30 mouse cellular contexts compared by ENCODE assay signal in the genomic region with DNA sequence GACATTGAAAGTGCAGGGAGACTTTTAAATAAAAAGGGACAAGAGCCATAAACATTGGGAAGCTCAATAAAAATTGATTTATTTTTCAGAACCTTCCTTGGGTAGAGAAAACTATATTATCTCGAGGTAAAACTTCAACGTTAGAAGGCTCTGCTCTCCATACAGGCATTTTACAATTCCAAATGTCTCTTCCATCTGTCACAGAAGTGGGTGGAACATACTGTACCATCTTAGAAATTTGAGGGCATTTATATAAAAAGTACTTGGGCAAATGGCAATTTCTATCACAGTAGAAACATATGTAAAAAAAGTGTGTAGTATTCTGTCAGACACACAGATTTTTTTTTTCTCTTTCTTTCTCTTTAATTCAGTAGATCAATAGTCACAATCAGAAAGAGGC.
A peak's percentile ranks its signal among the peaks of the same experiment; 100 is the strongest.
DNase-seq lines count a peak whose midpoint lies in the region; ATAC-seq and TF ChIP-seq lines count a peak whose summit lies in the region.
"Had no signal": no experiment of that assay in that cellular context is flagged by ENCODE, and none has a peak within 500 bp of the region (broad histone marks: within the 10 kb centered on the region; RNA-seq: fewer than 3 reads in every experiment).

No protein-coding gene starts in this region.

- intact Hi-C loops in left cerebral cortex, postnatal 25 days (cut with DNase I): no loop called here
- intact Hi-C loops in heart, postnatal 25 days (cut with DNase I): no loop called here

- no peak overlapping the region for H3K9ac ChIP-seq in forebrain, postnatal 0 days
- no peak overlapping the region for H3K9ac ChIP-seq in forebrain, embryonic 14.5 days (ENCODE audit: low read length)
- H3K9ac ChIP-seq: embryonic facial prominence, embryonic 13.5 days; embryonic facial prominence, embryonic 15.5 days; forebrain, embryonic 12.5 days; forebrain, embryonic 15.5 days had no signal

- 0 out of 2 replicates have a peak, but pooled peaks have one; percentile 30 for ATAC-seq in forebrain, postnatal 0 days
- no peak for ATAC-seq in forebrain, embryonic 14.5 days
- ATAC-seq: activated CD4-positive, CD25-positive, alpha-beta regulatory T cell, adult 4 months; CD4-positive, CD25-positive, alpha-beta regulatory T cell, adult 4 months; forebrain, embryonic 15.5 days; Patski had no signal

- no peaks in the 10 kb centered on the region for H3K9me3 ChIP-seq in forebrain, postnatal 0 days (ENCODE audit: low read length)
- no peaks in the 10 kb centered on the region for H3K9me3 ChIP-seq in forebrain, embryonic 14.5 days (replicated peaks; ENCODE audit: control insufficient read depth, low read length)
- H3K9me3 ChIP-seq: embryonic facial prominence, embryonic 13.5 days; embryonic facial prominence, embryonic 15.5 days; forebrain, embryonic 10.5 days; forebrain, embryonic 12.5 days; forebrain, embryonic 15.5 days had no signal

- no peaks in the 10 kb centered on the region for H3K36me3 ChIP-seq in forebrain, postnatal 0 days (ENCODE audit: insufficient read depth)
- no peaks in the 10 kb centered on the region for H3K36me3 ChIP-seq in forebrain, embryonic 14.5 days (ENCODE audit: control insufficient read depth, insufficient read depth, low read length)
- H3K36me3 ChIP-seq: embryonic facial prominence, embryonic 13.5 days; embryonic facial prominence, embryonic 15.5 days; forebrain, embryonic 10.5 days; forebrain, embryonic 12.5 days; forebrain, embryonic 15.5 days; G1E had no signal

- 0 out of 2 replicates have a peak overlapping the region, but pooled peaks have one; percentile 36 for H3K27ac ChIP-seq in forebrain, postnatal 0 days (ENCODE audit: low read depth, low read length)
- H3K27ac ChIP-seq in forebrain, embryonic 14.5 days (ENCODE audit: low read depth, low read length): no peak overlapping the region
- H3K27ac ChIP-seq: embryonic facial prominence, embryonic 13.5 days; embryonic facial prominence, embryonic 15.5 days; forebrain, embryonic 10.5 days; forebrain, embryonic 12.5 days; forebrain, embryonic 15.5 days had no signal

- no peak for TF ChIP-seq CTCF in forebrain, postnatal 0 days (IDR thresholded peaks at IDR 0.05; ENCODE audit: low read depth)

- 53% methylated on average over 2 of the region's 2 CpGs for WGBS in forebrain, postnatal 0 days
- WGBS in forebrain, embryonic 14.5 days: 78% methylated on average over 2 of the region's 2 CpGs

- H3K27me3 ChIP-seq in forebrain, postnatal 0 days (ENCODE audit: insufficient read depth, low read length): no peaks in the 10 kb centered on the region
- H3K27me3 ChIP-seq in forebrain, embryonic 14.5 days (replicated peaks; ENCODE audit: control insufficient read depth, insufficient read depth, low read length): no peaks in the 10 kb centered on the region
- H3K27me3 ChIP-seq: CH12.LX; embryonic facial prominence, embryonic 13.5 days; embryonic facial prominence, embryonic 15.5 days; forebrain, embryonic 12.5 days; forebrain, embryonic 15.5 days; Patski had no signal

- H3K4me1 ChIP-seq in forebrain, postnatal 0 days (ENCODE audit: insufficient read depth): peaks cover 9% of the 10 kb centered on the region; the same call in 1 of the 2 replicates
- no peaks in the 10 kb centered on the region for H3K4me1 ChIP-seq in forebrain, embryonic 14.5 days (ENCODE audit: control insufficient read depth, insufficient read depth, low read length)
- H3K4me1 ChIP-seq: embryonic facial prominence, embryonic 13.5 days; embryonic facial prominence, embryonic 15.5 days; forebrain, embryonic 10.5 days; forebrain, embryonic 12.5 days had no signal

- peak; percentile 20 for DNase-seq in forebrain, postnatal 0 days
- DNase-seq in forebrain, embryonic 14.5 days (ENCODE audit: low spot score): no peak
- DNase-seq in frontal cortex, adult 2 months (ENCODE audit: extremely low spot score in 1 of 2, low spot score in 1 of 2): peak; percentile 16 to 57
- no peak for DNase-seq in frontal cortex, postnatal 10 days (ENCODE audit: low spot score in 2 of 2)
- DNase-seq in left cerebral cortex, postnatal 25 days (ENCODE audit: low spot score in 2 of 2): peak; percentile 7 to 74
- DNase-seq in left cerebral cortex, adult 8-10 months (ENCODE audit: low spot score in 2 of 2): no peak
- peak; percentile 63 for DNase-seq in brain, adult 2 months (ENCODE audit: low read depth, low spot score)
- no peak for DNase-seq in heart, postnatal 25 days (ENCODE audit: low spot score)
- DNase-seq: adrenal gland, adult 8-10 months; adrenal gland, postnatal 14 days; adrenal gland, postnatal 36 days; B cell, adult 2 months; cerebellum, adult 11 months; cerebellum, adult 18-20 months; cerebellum, adult 8-10 months; cerebellum, adult 9-11 months; cerebellum, postnatal 14 days; cerebellum, postnatal 36 days; embryo, embryonic 11 days had no signal

- H3K4me3 ChIP-seq in forebrain, postnatal 0 days (ENCODE audit: low read depth, low read length): no peak overlapping the region
- H3K4me3 ChIP-seq in forebrain, embryonic 14.5 days (ENCODE audit: low read depth, low read length): no peak overlapping the region
- H3K4me3 ChIP-seq: embryonic facial prominence, embryonic 13.5 days; embryonic facial prominence, embryonic 15.5 days; erythroblast, embryonic 14.5 days; forebrain, embryonic 10.5 days; forebrain, embryonic 12.5 days; forebrain, embryonic 15.5 days had no signal

- no peak overlapping the region for H3K4me2 ChIP-seq in forebrain, postnatal 0 days (ENCODE audit: low read depth)
- H3K4me2 ChIP-seq in forebrain, embryonic 14.5 days (ENCODE audit: low read length): no peak overlapping the region
- H3K4me2 ChIP-seq: embryonic facial prominence, embryonic 13.5 days; embryonic facial prominence, embryonic 15.5 days; forebrain, embryonic 12.5 days; forebrain, embryonic 15.5 days had no signal

Comparison
In these comparisons a context has a peak if more than half of its experiments do, and no peak if none do; other contexts are left out.
1. DNase-seq: peak in forebrain, postnatal 0 days (single experiment), frontal cortex, adult 2 months (2 of 2), left cerebral cortex, postnatal 25 days (2 of 2) and brain, adult 2 months (single experiment); none in forebrain, embryonic 14.5 days (single experiment), frontal cortex, postnatal 10 days (0 of 2), left cerebral cortex, adult 8-10 months (0 of 2) and heart, postnatal 25 days (single experiment).